In genomic region chr2:156723899-156724523, GRCm38 (mm10) we compare ENCODE assay signal across 14 mouse cellular contexts. TPM values are rescaled to one million over a fixed set of nuclear protein-coding genes. Genes with fewer than 3 reads are reported as not detected.
DNase-seq lines count a peak whose midpoint lies in the region; ATAC-seq and TF ChIP-seq lines count a peak whose summit lies in the region.
"Had no signal": no experiment of that assay in that cellular context is flagged by ENCODE, and none has a peak within 500 bp of the region (broad histone marks: within the 10 kb centered on the region; RNA-seq: fewer than 3 reads in every experiment).

No protein-coding gene starts in this region.

- TF ChIP-seq CTCF in cerebellum, adult 2 months (IDR thresholded peaks at IDR 0.05; ENCODE audit: borderline replicate concordance, insufficient read depth, low read depth, low read length) = no peak
- TF ChIP-seq CTCF in kidney, adult 2 months (conservative IDR thresholded peaks at IDR 0.05; ENCODE audit: insufficient read depth, insufficient read length, low read depth, low read length) = no peak

- H3K9ac ChIP-seq in neural tube, embryonic 11.5 days (ENCODE audit: low read length) = no peak overlapping the region
- peak overlapping the region; percentile 49; the same call in 1 of the 2 replicates for H3K9ac ChIP-seq in midbrain, embryonic 13.5 days (replicated peaks)
- H3K9ac ChIP-seq: limb, embryonic 12.5 days had no signal

- peaks cover 36% of the 10 kb centered on the region for H3K4me1 ChIP-seq in cerebellum, adult 2 months (ENCODE audit: control insufficient read depth, insufficient read depth, low read length)
- H3K4me1 ChIP-seq in neural tube, embryonic 11.5 days (ENCODE audit: control insufficient read depth, insufficient read depth, low read length) = peaks cover 33% of the 10 kb centered on the region
- peaks cover 73% of the 10 kb centered on the region for H3K4me1 ChIP-seq in midbrain, embryonic 13.5 days (replicated peaks)
- H3K4me1 ChIP-seq in kidney, adult 2 months (ENCODE audit: control insufficient read depth, insufficient read depth, low read length) = peaks cover 21% of the 10 kb centered on the region

- no peak overlapping the region for H3K27ac ChIP-seq in cerebellum, adult 2 months (ENCODE audit: insufficient read depth, low read length)
- H3K27ac ChIP-seq in neural tube, embryonic 11.5 days (ENCODE audit: low read depth, low read length) = no peak overlapping the region
- no peak overlapping the region for H3K27ac ChIP-seq in midbrain, embryonic 13.5 days
- H3K27ac ChIP-seq in kidney, adult 2 months (ENCODE audit: insufficient read depth, low read depth, low read length) = no peak overlapping the region
- H3K27ac ChIP-seq: heart, adult 2 months; limb, embryonic 12.5 days; stomach, postnatal 0 days had no signal

- peak; percentile 38 for DNase-seq in cerebellum, adult 9-10 months
- DNase-seq in cerebellum, adult 2 months = no peak
- DNase-seq in neural tube, embryonic 11.5 days (ENCODE audit: low spot score) = no peak
- no peak for DNase-seq in neural tube, embryonic 10.5 days (ENCODE audit: extremely low spot score, low spot score)
- DNase-seq in kidney, adult 2 months = no peak
- no peak for DNase-seq in frontal cortex, adult 2 months (ENCODE audit: extremely low spot score in 1 of 2, low spot score in 1 of 2)
- no peak for DNase-seq in spleen, postnatal 14 days (ENCODE audit: low spot score in 2 of 2)
- DNase-seq: heart, adult 2 months; lung, adult 2 months; right cerebral cortex, postnatal 25 days had no signal

- H3K9me3 ChIP-seq in neural tube, embryonic 11.5 days (ENCODE audit: control insufficient read depth, low read length) = no peaks in the 10 kb centered on the region
- H3K9me3 ChIP-seq in midbrain, embryonic 13.5 days = no peaks in the 10 kb centered on the region
- H3K9me3 ChIP-seq: G1E; limb, embryonic 12.5 days had no signal

- 62% methylated on average over 1 of the region's 1 CpGs for WGBS in cerebellum, adult 2 months
- 85% methylated on average over 1 of the region's 1 CpGs for WGBS in neural tube, embryonic 11.5 days
- WGBS in midbrain, embryonic 13.5 days = 72% methylated on average over 1 of the region's 1 CpGs
- 54% methylated on average over 1 of the region's 1 CpGs for WGBS in kidney, adult 2 months

- no peaks in the 10 kb centered on the region for H3K36me3 ChIP-seq in neural tube, embryonic 11.5 days (ENCODE audit: control insufficient read depth, insufficient read depth, low read length)
- no peaks in the 10 kb centered on the region for H3K36me3 ChIP-seq in midbrain, embryonic 13.5 days
- no peaks in the 10 kb centered on the region for H3K36me3 ChIP-seq in kidney, adult 2 months (ENCODE audit: control insufficient read depth, insufficient read depth, low read length)

- TF ChIP-seq POLR2A in cerebellum, adult 2 months (IDR thresholded peaks at IDR 0.05; ENCODE audit: borderline replicate concordance, insufficient read depth, low read length) = no peak
- TF ChIP-seq POLR2A in kidney, adult 2 months (IDR thresholded peaks at IDR 0.05; ENCODE audit: low read depth, low read length) = no peak

- H3K4me3 ChIP-seq in cerebellum, adult 2 months (replicated peaks; ENCODE audit: insufficient read depth, low read depth, low read length) = no peak overlapping the region
- H3K4me3 ChIP-seq in neural tube, embryonic 11.5 days (ENCODE audit: low read depth, low read length) = no peak overlapping the region
- peak overlapping the region; percentile 93 for H3K4me3 ChIP-seq in midbrain, embryonic 13.5 days (replicated peaks)
- H3K4me3 ChIP-seq in kidney, adult 2 months (ENCODE audit: insufficient read depth, low read depth, low read length) = no peak overlapping the region
- H3K4me3 ChIP-seq: heart, adult 2 months; limb, embryonic 12.5 days had no signal

- H3K27me3 ChIP-seq in cerebellum, adult 2 months (ENCODE audit: control insufficient read depth, insufficient read depth, low read length) = no peaks in the 10 kb centered on the region
- H3K27me3 ChIP-seq in neural tube, embryonic 11.5 days (ENCODE audit: control insufficient read depth, insufficient read depth, low read length) = no peaks in the 10 kb centered on the region
- H3K27me3 ChIP-seq in midbrain, embryonic 13.5 days = no peaks in the 10 kb centered on the region
- H3K27me3 ChIP-seq in kidney, adult 2 months (replicated peaks; ENCODE audit: control insufficient read depth, insufficient read depth, low read length) = no peaks in the 10 kb centered on the region
- H3K27me3 ChIP-seq: limb, embryonic 12.5 days had no signal

- H3K4me2 ChIP-seq in neural tube, embryonic 11.5 days (ENCODE audit: low read depth) = peak overlapping the region; percentile 23; the same call in 1 of the 2 replicates
- peak overlapping the region; percentile 81 for H3K4me2 ChIP-seq in midbrain, embryonic 13.5 days (replicated peaks)
- H3K4me2 ChIP-seq: limb, embryonic 12.5 days had no signal

- no peak for ATAC-seq in neural tube, embryonic 11.5 days (ENCODE audit: insufficient read depth, low FRiP score, low TSS enrichment)
- no peak for ATAC-seq in midbrain, embryonic 13.5 days

RNA-seq across cellular contexts. Expression of gene Myl9, which starts 51.2 kb away (rescaled TPM):
- polyA plus RNA-seq in cerebellum, adult 2 months (2012; rRNA removed) = 39.2 and 40.0 TPM in 2 replicates
- polyA plus RNA-seq in neural tube, embryonic 11.5 days (2014; fragmentation: Nextera tagmentation; extraction: Ambion mirVana) = 96.2 and 98.7 TPM in 2 replicates
- 33.0 and 37.4 TPM in 2 replicates for polyA plus RNA-seq in midbrain, embryonic 13.5 days (2015; fragmentation: Nextera tagmentation; extraction: Ambion mirVana)
- 155 and 157 TPM in 2 replicates for polyA plus RNA-seq in kidney, adult 2 months (2012; rRNA removed)
- 51.9 and 57.3 TPM in 2 replicates for polyA plus RNA-seq in frontal cortex, adult 2 months (2012; rRNA removed)
